Mouse (Mus musculus) layer of hippocampus, adult 9-10 months (tissue): Measurements from ENCODE around the gene Zscan4f.
"Not testable (repeated sequence)": the region's sequence is repeated elsewhere in the genome, so short reads cannot be mapped to it uniquely, and the experiment has no call there.

ENCODE experiments used
- DNase-seq: peaks from one replicate; pipeline ENCODE4 v3.0.0; 2022; ENCODE audit warnings: low spot score

The Zscan4f gene

DNA sequence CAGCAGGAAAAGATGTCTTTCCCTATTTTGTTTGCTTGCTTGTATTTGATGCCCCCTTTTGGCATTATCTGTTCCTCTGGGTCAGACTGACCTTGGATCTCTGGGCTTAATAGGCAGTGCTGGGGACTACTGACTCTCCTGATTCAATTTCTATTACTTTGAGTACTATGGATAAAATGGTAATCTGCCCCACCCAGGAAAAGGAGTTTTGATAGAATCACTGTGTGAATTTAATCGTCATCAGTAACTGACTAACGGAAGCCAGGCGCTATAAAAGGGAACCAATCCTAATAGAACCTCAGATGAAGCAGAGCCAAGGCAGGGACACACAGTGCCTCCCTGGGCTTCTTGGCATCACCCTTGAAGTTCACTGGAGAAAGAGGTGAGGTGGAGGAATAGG is at the start of gene Zscan4f:
Gene Zscan4f, plus strand, starts transcription at position 301 of the 400 bp plus-strand sequence.
- not testable (repeated sequence) for DNase-seq

DNA sequence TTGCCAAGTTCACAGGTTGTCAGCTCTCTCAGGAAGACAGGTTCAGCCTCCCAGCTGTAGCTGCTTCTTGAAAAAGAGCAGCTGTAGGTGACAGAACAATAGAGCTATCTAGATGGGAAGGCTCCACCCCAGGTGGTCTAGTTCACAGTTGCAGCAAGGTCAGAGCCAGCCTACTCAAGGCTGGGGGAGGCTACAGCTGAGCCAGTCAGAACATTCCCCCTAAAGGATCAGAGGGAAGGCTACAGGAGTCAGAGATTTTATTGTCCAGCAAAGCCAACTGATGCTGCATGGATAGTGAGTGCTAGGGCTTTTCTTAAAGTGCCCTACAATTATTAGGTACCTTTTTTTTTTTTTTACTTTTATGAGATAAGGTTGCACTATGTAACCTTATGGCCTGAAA is 13.1 kb upstream of the Zscan4f start:
- DNase-seq: not testable (repeated sequence)
